In the genomic region with DNA sequence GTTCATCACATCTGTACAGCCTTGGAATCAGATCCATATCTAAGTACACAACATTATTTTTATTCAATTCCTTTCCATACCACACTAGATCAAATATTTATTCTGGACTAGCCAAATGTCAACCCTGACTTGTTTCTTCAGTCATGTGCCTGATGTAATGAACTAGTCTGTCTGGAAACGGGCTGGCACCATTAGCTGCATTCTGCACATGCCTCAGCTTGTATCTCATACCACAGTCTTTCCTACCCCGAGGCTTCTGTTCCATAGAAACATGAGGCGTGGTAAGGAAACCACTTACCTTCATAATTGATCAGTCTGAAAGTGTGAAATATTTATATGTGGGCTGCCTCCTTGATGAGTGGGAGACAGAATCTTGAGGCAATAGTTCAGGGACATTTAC, we compare ENCODE assay signal across 25 mouse cellular contexts.
DNase-seq lines count a peak whose midpoint lies in the region; ATAC-seq and TF ChIP-seq lines count a peak whose summit lies in the region.
"Had no signal": no experiment of that assay in that cellular context is flagged by ENCODE, and none has a peak within 500 bp of the region (broad histone marks: within the 10 kb centered on the region; RNA-seq: fewer than 3 reads in every experiment).

No protein-coding gene starts in this region.

- TF ChIP-seq CTCF in lung, embryonic 14.5 days (IDR thresholded peaks at IDR 0.05; ENCODE audit: low read depth), result no peak
- no peak for TF ChIP-seq CTCF in lung, adult 2 months (IDR thresholded peaks at IDR 0.05; ENCODE audit: insufficient read depth, low read length)
- TF ChIP-seq CTCF in stomach, postnatal 0 days (IDR thresholded peaks at IDR 0.05; ENCODE audit: low read depth), result no peak

- no peak for TF ChIP-seq POLR2A in lung, adult 2 months (IDR thresholded peaks at IDR 0.05; ENCODE audit: borderline replicate concordance, extremely low read depth, low read depth, low read length)

- H3K4me2 ChIP-seq in lung, embryonic 14.5 days, result no peak overlapping the region
- H3K4me2 ChIP-seq in stomach, postnatal 0 days (replicated peaks; ENCODE audit: low read depth), result no peak overlapping the region
- H3K4me2 ChIP-seq in kidney, embryonic 14.5 days (replicated peaks; ENCODE audit: low read depth, low read length), result no peak overlapping the region
- H3K4me2 ChIP-seq: embryonic facial prominence, embryonic 15.5 days; forebrain, embryonic 13.5 days; midbrain, embryonic 15.5 days; neural tube, embryonic 15.5 days; stomach, embryonic 15.5 days had no signal

- no peaks in the 10 kb centered on the region for H3K36me3 ChIP-seq in lung, embryonic 14.5 days (ENCODE audit: insufficient read depth)
- no peaks in the 10 kb centered on the region for H3K36me3 ChIP-seq in embryonic facial prominence, embryonic 10.5 days (replicated peaks)
- H3K36me3 ChIP-seq in stomach, postnatal 0 days (ENCODE audit: control insufficient read depth, insufficient read depth, low read length), result no peaks in the 10 kb centered on the region
- H3K36me3 ChIP-seq in kidney, embryonic 14.5 days (ENCODE audit: control insufficient read depth, insufficient read depth, low read length), result no peaks in the 10 kb centered on the region
- H3K36me3 ChIP-seq: embryonic facial prominence, embryonic 15.5 days; heart, embryonic 10.5 days; hindbrain, embryonic 10.5 days; midbrain, embryonic 15.5 days; neural tube, embryonic 15.5 days; stomach, embryonic 15.5 days had no signal

- H3K4me3 ChIP-seq in lung, embryonic 14.5 days (ENCODE audit: low read depth, low read length), result no peak overlapping the region
- H3K4me3 ChIP-seq in lung, adult 2 months (replicated peaks; ENCODE audit: extremely low read depth, low read depth, low read length), result no peak overlapping the region
- no peak overlapping the region for H3K4me3 ChIP-seq in embryonic facial prominence, embryonic 10.5 days
- no peak overlapping the region for H3K4me3 ChIP-seq in stomach, postnatal 0 days (ENCODE audit: low read depth, low read length)
- H3K4me3 ChIP-seq in kidney, embryonic 14.5 days (ENCODE audit: low read length), result no peak overlapping the region
- H3K4me3 ChIP-seq: embryonic facial prominence, embryonic 15.5 days; forebrain, embryonic 13.5 days; heart, embryonic 10.5 days; hindbrain, embryonic 10.5 days; megakaryocyte, embryonic 14.5 days; midbrain, embryonic 15.5 days; neural tube, embryonic 15.5 days; stomach, embryonic 15.5 days had no signal

- 51% methylated on average over 3 of the region's 3 CpGs for WGBS in lung, embryonic 14.5 days
- 43% methylated on average over 3 of the region's 3 CpGs for WGBS in lung, adult 2 months
- WGBS in embryonic facial prominence, embryonic 10.5 days, result 76% methylated on average over 3 of the region's 3 CpGs
- 41% methylated on average over 3 of the region's 3 CpGs for WGBS in stomach, postnatal 0 days
- WGBS in kidney, embryonic 14.5 days, result 79% methylated on average over 3 of the region's 3 CpGs

- no peaks in the 10 kb centered on the region for H3K4me1 ChIP-seq in lung, embryonic 14.5 days (ENCODE audit: insufficient read depth)
- H3K4me1 ChIP-seq in lung, adult 2 months (ENCODE audit: control insufficient read depth, insufficient read depth, low read length), result no peaks in the 10 kb centered on the region
- no peaks in the 10 kb centered on the region for H3K4me1 ChIP-seq in embryonic facial prominence, embryonic 10.5 days
- H3K4me1 ChIP-seq in stomach, postnatal 0 days (replicated peaks; ENCODE audit: control insufficient read depth, insufficient read depth), result no peaks in the 10 kb centered on the region
- no peaks in the 10 kb centered on the region for H3K4me1 ChIP-seq in kidney, embryonic 14.5 days (ENCODE audit: control insufficient read depth, insufficient read depth, low read length)
- H3K4me1 ChIP-seq: embryonic facial prominence, embryonic 15.5 days; forebrain, embryonic 13.5 days; heart, embryonic 10.5 days; hindbrain, embryonic 10.5 days; megakaryocyte, embryonic 14.5 days; midbrain, embryonic 15.5 days; neural tube, embryonic 15.5 days; stomach, embryonic 15.5 days had no signal

- no peaks in the 10 kb centered on the region for H3K9me3 ChIP-seq in lung, embryonic 14.5 days (ENCODE audit: low read depth, low read length)
- H3K9me3 ChIP-seq in embryonic facial prominence, embryonic 10.5 days, result no peaks in the 10 kb centered on the region
- H3K9me3 ChIP-seq in stomach, postnatal 0 days (ENCODE audit: control insufficient read depth, low read length), result no peaks in the 10 kb centered on the region
- no peaks in the 10 kb centered on the region for H3K9me3 ChIP-seq in kidney, embryonic 14.5 days (ENCODE audit: control insufficient read depth, low read length)
- H3K9me3 ChIP-seq: embryonic facial prominence, embryonic 15.5 days; forebrain, embryonic 13.5 days; heart, embryonic 10.5 days; hindbrain, embryonic 10.5 days; megakaryocyte, embryonic 14.5 days; midbrain, embryonic 15.5 days; neural tube, embryonic 15.5 days; stomach, embryonic 15.5 days had no signal

- H3K27ac ChIP-seq in lung, embryonic 14.5 days (ENCODE audit: low read depth), result no peak overlapping the region
- H3K27ac ChIP-seq in embryonic facial prominence, embryonic 10.5 days (replicated peaks), result no peak overlapping the region
- H3K27ac ChIP-seq in stomach, postnatal 0 days (replicated peaks), result no peak overlapping the region
- no peak overlapping the region for H3K27ac ChIP-seq in kidney, embryonic 14.5 days (ENCODE audit: low read depth, low read length)
- H3K27ac ChIP-seq: embryonic facial prominence, embryonic 15.5 days; forebrain, embryonic 13.5 days; heart, embryonic 10.5 days; hindbrain, embryonic 10.5 days; hindbrain, postnatal 0 days; midbrain, embryonic 15.5 days; neural tube, embryonic 15.5 days; stomach, embryonic 15.5 days had no signal

- peak; percentile 49; the same call in 1 of the 2 replicates for ATAC-seq in lung, embryonic 14.5 days (ENCODE audit: insufficient read depth)
- ATAC-seq in stomach, postnatal 0 days (ENCODE audit: low FRiP score, low TSS enrichment), result no peak
- no peak for ATAC-seq in kidney, embryonic 14.5 days (ENCODE audit: low FRiP score, low TSS enrichment)
- ATAC-seq: forebrain, embryonic 13.5 days; hindbrain, postnatal 0 days; liver, postnatal 0 days; midbrain, embryonic 15.5 days; Patski had no signal

- peak; percentile 7 for DNase-seq in lung, embryonic 14.5 days
- no peak for DNase-seq in lung, adult 2 months
- DNase-seq in embryonic facial prominence, embryonic 10.5 days (ENCODE audit: low spot score), result peak; percentile 9
- DNase-seq in fat pad, adult 2 months (ENCODE audit: extremely low read depth, low read depth, low spot score), result peak; percentile 73
- no peak for DNase-seq in stomach, postnatal 0 days (ENCODE audit: low spot score)
- no peak for DNase-seq in spleen, adult 12 weeks (ENCODE audit: low spot score)
- DNase-seq: adrenal gland, postnatal 10 days; cerebellum, adult 11-12 months; cerebellum, postnatal 14 days; gastrocnemius, postnatal 25 days; kidney, adult 2 months; kidney, postnatal 14 days; liver, postnatal 0 days; right cerebral cortex, postnatal 14 days had no signal

- H3K9ac ChIP-seq in lung, embryonic 14.5 days, result no peak overlapping the region
- H3K9ac ChIP-seq in stomach, postnatal 0 days (ENCODE audit: low read length), result no peak overlapping the region
- H3K9ac ChIP-seq in kidney, embryonic 14.5 days (ENCODE audit: low read depth, low read length), result no peak overlapping the region
- H3K9ac ChIP-seq: embryonic facial prominence, embryonic 15.5 days; forebrain, embryonic 13.5 days; liver, postnatal 0 days; midbrain, embryonic 15.5 days; neural tube, embryonic 15.5 days; stomach, embryonic 15.5 days had no signal

- TF ChIP-seq EP300 in stomach, postnatal 0 days (optimal IDR thresholded peaks at IDR 0.05), result peak; percentile 63

- H3K27me3 ChIP-seq in lung, embryonic 14.5 days (ENCODE audit: insufficient read depth, low read length), result no peaks in the 10 kb centered on the region
- H3K27me3 ChIP-seq in embryonic facial prominence, embryonic 10.5 days (replicated peaks; ENCODE audit: low read depth, poor library complexity, severe bottlenecking), result no peaks in the 10 kb centered on the region
- H3K27me3 ChIP-seq in stomach, postnatal 0 days (ENCODE audit: control insufficient read depth, insufficient read depth, low read length), result no peaks in the 10 kb centered on the region
- H3K27me3 ChIP-seq in kidney, embryonic 14.5 days (ENCODE audit: control insufficient read depth, insufficient read depth, low read length), result no peaks in the 10 kb centered on the region
- H3K27me3 ChIP-seq: embryonic facial prominence, embryonic 15.5 days; forebrain, embryonic 13.5 days; megakaryocyte, embryonic 14.5 days; midbrain, embryonic 15.5 days; neural tube, embryonic 15.5 days; Patski; stomach, embryonic 15.5 days had no signal

Comparison
In these comparisons a context has a peak if more than half of its experiments do, and no peak if none do; other contexts are left out.
1. DNase-seq: peak in lung, embryonic 14.5 days (single experiment), embryonic facial prominence, embryonic 10.5 days (single experiment) and fat pad, adult 2 months (single experiment); none in lung, adult 2 months (single experiment), stomach, postnatal 0 days (single experiment) and spleen, adult 12 weeks (single experiment).